ENCODE assay signal across 24 mouse cellular contexts in genomic region chr11:78642151-78642550, GRCm38 (mm10). TPM values are rescaled to one million over a fixed set of nuclear protein-coding genes. Genes with fewer than 3 reads are reported as not detected.
DNase-seq lines count a peak whose midpoint lies in the region; ATAC-seq and TF ChIP-seq lines count a peak whose summit lies in the region.
"Had no signal": no experiment of that assay in that cellular context is flagged by ENCODE, and none has a peak within 500 bp of the region (broad histone marks: within the 10 kb centered on the region; RNA-seq: fewer than 3 reads in every experiment).

No protein-coding gene starts in this region.

- dilution Hi-C loops in CH12.LX (cut with MboI; ENCODE audit: extremely low pct_ligation_motif_present, extremely low pct_unique_long_range_greater_than_20kb, low sequenced_read_pairs), result no loop called here

- no peak for TF ChIP-seq RAD21 in CH12.LX (IDR thresholded peaks at IDR 0.05; ENCODE audit: low read depth, low read length)

- no peak for TF ChIP-seq POLR2A in CH12.LX (IDR thresholded peaks at IDR 0.05; ENCODE audit: low read depth, low read length)
- no peak for TF ChIP-seq POLR2A in cortical plate, adult 2 months (IDR thresholded peaks at IDR 0.05; ENCODE audit: extremely low read depth, insufficient read depth, low read length)

- no peak for TF ChIP-seq CTCF in CH12.LX (conservative IDR thresholded peaks at IDR 0.05 in 1 of 2, IDR thresholded peaks at IDR 0.05 in 1 of 2; ENCODE audit: low read depth in 2 of 2, low read length in 2 of 2)
- no peak for TF ChIP-seq CTCF in cortical plate, adult 2 months (IDR thresholded peaks at IDR 0.05; ENCODE audit: extremely low read depth, insufficient read depth, low read length)

- H3K4me3 ChIP-seq in kidney, embryonic 15.5 days (replicated peaks), result no peak overlapping the region
- no peak overlapping the region for H3K4me3 ChIP-seq in midbrain, embryonic 14.5 days (replicated peaks; ENCODE audit: low read depth, low read length)
- H3K4me3 ChIP-seq in midbrain, embryonic 16.5 days (ENCODE audit: low read depth, low read length), result no peak overlapping the region
- H3K4me3 ChIP-seq in CH12.LX (replicated peaks in 1 of 3; ENCODE audit: low read depth in 2 of 3, low read length in 2 of 3, poor library complexity in 1 of 3), result no peak overlapping the region
- no peak overlapping the region for H3K4me3 ChIP-seq in cortical plate, adult 2 months (ENCODE audit: insufficient read depth, low read length)
- H3K4me3 ChIP-seq: erythroblast, embryonic 14.5 days; heart, embryonic 13.5 days; hindbrain, embryonic 15.5 days; limb, embryonic 12.5 days; liver, embryonic 15.5 days; lung, embryonic 15.5 days; midbrain, embryonic 12.5 days had no signal

- H3K9ac ChIP-seq in kidney, embryonic 15.5 days, result no peak overlapping the region
- H3K9ac ChIP-seq in midbrain, embryonic 14.5 days (replicated peaks; ENCODE audit: low read length), result no peak overlapping the region
- no peak overlapping the region for H3K9ac ChIP-seq in midbrain, embryonic 16.5 days (ENCODE audit: low read depth, low read length)
- H3K9ac ChIP-seq in CH12.LX (ENCODE audit: insufficient read depth, low read depth), result no peak overlapping the region
- H3K9ac ChIP-seq: heart, embryonic 13.5 days; hindbrain, embryonic 15.5 days; limb, embryonic 12.5 days; liver, embryonic 15.5 days; lung, embryonic 15.5 days; midbrain, embryonic 12.5 days had no signal

- H3K4me2 ChIP-seq in kidney, embryonic 15.5 days, result no peak overlapping the region
- no peak overlapping the region for H3K4me2 ChIP-seq in midbrain, embryonic 14.5 days (ENCODE audit: low read length)
- H3K4me2 ChIP-seq in midbrain, embryonic 16.5 days (ENCODE audit: low read length), result no peak overlapping the region
- no peak overlapping the region for H3K4me2 ChIP-seq in CH12.LX (ENCODE audit: insufficient read depth, low read depth, poor library complexity, severe bottlenecking)
- H3K4me2 ChIP-seq: heart, embryonic 13.5 days; hindbrain, embryonic 15.5 days; limb, embryonic 12.5 days; liver, embryonic 15.5 days; lung, embryonic 15.5 days; midbrain, embryonic 12.5 days had no signal

- 0 out of 2 replicates have a peak overlapping the region, but pooled peaks have one; percentile 4 for H3K27ac ChIP-seq in kidney, embryonic 15.5 days
- no peak overlapping the region for H3K27ac ChIP-seq in midbrain, embryonic 14.5 days (replicated peaks; ENCODE audit: low read depth, low read length)
- no peak overlapping the region for H3K27ac ChIP-seq in midbrain, embryonic 16.5 days (ENCODE audit: low read length)
- no peak overlapping the region for H3K27ac ChIP-seq in CH12.LX (ENCODE audit: insufficient read depth, low read depth)
- H3K27ac ChIP-seq in cortical plate, adult 2 months (ENCODE audit: insufficient read depth, low read length), result 0 out of 2 replicates have a peak overlapping the region, but pooled peaks have one; percentile 29
- H3K27ac ChIP-seq: heart, embryonic 13.5 days; hindbrain, embryonic 15.5 days; limb, embryonic 12.5 days; liver, embryonic 15.5 days; lung, embryonic 15.5 days; midbrain, embryonic 12.5 days had no signal

- H3K36me3 ChIP-seq in kidney, embryonic 15.5 days, result peaks cover 2% of the 10 kb centered on the region
- no peaks in the 10 kb centered on the region for H3K36me3 ChIP-seq in midbrain, embryonic 14.5 days (ENCODE audit: control insufficient read depth, insufficient read depth, low read length)
- 0 out of 2 replicates have a peak, but pooled peaks cover 2% of the 10 kb centered on the region for H3K36me3 ChIP-seq in midbrain, embryonic 16.5 days (ENCODE audit: control insufficient read depth, insufficient read depth, low read length)
- H3K36me3 ChIP-seq in CH12.LX (replicated peaks in 1 of 2; ENCODE audit: control insufficient read depth in 1 of 2, insufficient read depth in 1 of 2, low read length in 1 of 2), result peaks cover 0 to 7% of the 10 kb centered on the region in 2 experiments
- H3K36me3 ChIP-seq: liver, embryonic 15.5 days; lung, embryonic 15.5 days had no signal

- WGBS in kidney, embryonic 15.5 days, result 49% methylated on average over 3 of the region's 3 CpGs
- 23% methylated on average over 3 of the region's 3 CpGs for WGBS in midbrain, embryonic 14.5 days
- 28% methylated on average over 3 of the region's 3 CpGs for WGBS in midbrain, embryonic 16.5 days

- peaks cover 2% of the 10 kb centered on the region; the same call in 1 of the 2 replicates for H3K9me3 ChIP-seq in kidney, embryonic 15.5 days (replicated peaks)
- H3K9me3 ChIP-seq in midbrain, embryonic 14.5 days (ENCODE audit: control insufficient read depth, low read length), result peaks cover 2% of the 10 kb centered on the region
- H3K9me3 ChIP-seq in midbrain, embryonic 16.5 days (replicated peaks; ENCODE audit: control insufficient read depth, low read length, poor library complexity, severe bottlenecking), result 0 out of 2 replicates have a peak, but pooled peaks cover 2% of the 10 kb centered on the region
- peaks cover 2% of the 10 kb centered on the region for H3K9me3 ChIP-seq in CH12.LX (replicated peaks; ENCODE audit: low read length)
- H3K9me3 ChIP-seq: hindbrain, embryonic 15.5 days; liver, embryonic 15.5 days; lung, embryonic 15.5 days had no signal

- no peaks in the 10 kb centered on the region for H3K79me2 ChIP-seq in CH12.LX (replicated peaks; ENCODE audit: control insufficient read depth, extremely low read depth, insufficient read depth, poor library complexity, severe bottlenecking)

- in situ Hi-C loops in CH12.LX (cut with MboI; ENCODE audit: low pct_ligation_motif_present, low pct_unique_long_range_greater_than_20kb, low sequenced_read_pairs), result no loop called here

- no peak for ATAC-seq in kidney, embryonic 15.5 days (replicated peaks; ENCODE audit: low FRiP score)
- ATAC-seq in midbrain, embryonic 14.5 days (ENCODE audit: low FRiP score, low TSS enrichment), result no peak
- ATAC-seq in midbrain, embryonic 16.5 days, result no peak
- ATAC-seq: CD4-positive, CD25-positive, alpha-beta regulatory T cell, adult 4 months had no signal

- no peak for TF ChIP-seq EP300 in CH12.LX (IDR thresholded peaks at IDR 0.05; ENCODE audit: low read length)

- no peaks in the 10 kb centered on the region for H3K27me3 ChIP-seq in kidney, embryonic 15.5 days
- H3K27me3 ChIP-seq in midbrain, embryonic 14.5 days (ENCODE audit: control insufficient read depth, insufficient read depth, low read length), result no peaks in the 10 kb centered on the region
- H3K27me3 ChIP-seq in midbrain, embryonic 16.5 days (ENCODE audit: control insufficient read depth, insufficient read depth, low read depth, low read length), result no peaks in the 10 kb centered on the region
- H3K27me3 ChIP-seq in CH12.LX (replicated peaks), result no peaks in the 10 kb centered on the region
- H3K27me3 ChIP-seq: heart, embryonic 13.5 days; hindbrain, embryonic 15.5 days; limb, embryonic 12.5 days; liver, embryonic 15.5 days; lung, embryonic 15.5 days; midbrain, embryonic 12.5 days had no signal

- DNase-seq in kidney, postnatal 14 days, result no peak
- DNase-seq in midbrain, embryonic 14.5 days, result peak; percentile 63
- DNase-seq in CH12.LX (ENCODE audit: extremely low read depth), result peak; percentile 21
- DNase-seq in embryo, embryonic 10 days (ENCODE audit: low spot score), result no peak
- DNase-seq: adrenal gland, postnatal 25 days; cerebellum, adult 18-20 months; cerebellum, postnatal 10 days; gastrocnemius, postnatal 10 days; heart, postnatal 10 days; kidney, adult 2 months; layer of hippocampus, adult 9-11 months; retina, postnatal 1 day; right cerebral cortex, postnatal 14 days had no signal

- peaks cover 12% of the 10 kb centered on the region for H3K4me1 ChIP-seq in kidney, embryonic 15.5 days
- peaks cover 7% of the 10 kb centered on the region; the same call in 1 of the 2 replicates for H3K4me1 ChIP-seq in midbrain, embryonic 14.5 days (ENCODE audit: control insufficient read depth, insufficient read depth, low read length)
- H3K4me1 ChIP-seq in midbrain, embryonic 16.5 days (ENCODE audit: control insufficient read depth, insufficient read depth, low read length), result peaks cover 7% of the 10 kb centered on the region; the same call in 1 of the 2 replicates
- H3K4me1 ChIP-seq in CH12.LX (ENCODE audit: control insufficient read depth in 1 of 2, insufficient read depth in 2 of 2), result peaks cover 2 to 31% of the 10 kb centered on the region in 2 experiments; a peak in 2 of 4 replicates
- peaks cover 3% of the 10 kb centered on the region for H3K4me1 ChIP-seq in cortical plate, adult 2 months (ENCODE audit: control insufficient read depth, insufficient read depth, low read length)
- H3K4me1 ChIP-seq: liver, embryonic 15.5 days; lung, embryonic 15.5 days had no signal

TF ChIP-seq in CH12.LX, 34 proteins besides CTCF, POLR2A, EP300 and RAD21:
- no peak for TF ChIP-seq MAFK (IDR thresholded peaks at IDR 0.05; ENCODE audit: insufficient replicate concordance, low read length)
- TF ChIP-seq BHLHE40 (IDR thresholded peaks at IDR 0.05; ENCODE audit: low read depth, low read length), result 0 out of 2 replicates have a peak, but pooled peaks have one; percentile 49

RNA-seq across cellular contexts. Expression of gene Nlk, which starts 55.0 kb away (rescaled TPM):
- polyA plus RNA-seq in kidney, embryonic 15.5 days (2015; fragmentation: Nextera tagmentation; extraction: Ambion mirVana), result 15.5 and 17.4 TPM in 2 replicates
- 30.0 and 35.7 TPM in 2 replicates for polyA plus RNA-seq in midbrain, embryonic 14.5 days (2014; fragmentation: Nextera tagmentation; extraction: Ambion mirVana)
- 26.2 and 27.7 TPM in 2 replicates for polyA plus RNA-seq in midbrain, embryonic 16.5 days (2015; fragmentation: Nextera tagmentation; extraction: Ambion mirVana)
- total RNA-seq in CH12.LX (2012; rRNA removed) (14.8 and 17.1 TPM in 2 replicates), CH12.LX (2014; rRNA removed) (22.4 and 22.9 TPM in 2 replicates)
- 15.6 and 20.4 TPM in 2 replicates for polyA plus RNA-seq in CH12.LX (2012; ENCODE audit: insufficient read length, low read depth)
- 70.3 and 71.3 TPM in 2 replicates for polyA plus RNA-seq in cortical plate, adult 2 months (2012; rRNA removed)

Comparison
In these comparisons a context has a peak if more than half of its experiments do, and no peak if none do; other contexts are left out.
1. H3K27ac ChIP-seq: peak in kidney, embryonic 15.5 days (single experiment) and cortical plate, adult 2 months (single experiment); none in midbrain, embryonic 14.5 days (single experiment), midbrain, embryonic 16.5 days (single experiment) and CH12.LX (single experiment).
2. DNase-seq: peak in midbrain, embryonic 14.5 days (single experiment) and CH12.LX (single experiment); none in kidney, postnatal 14 days (single experiment) and embryo, embryonic 10 days (single experiment).